Comparison of ENCODE assay signal across 24 mouse cellular contexts in the genomic region with DNA sequence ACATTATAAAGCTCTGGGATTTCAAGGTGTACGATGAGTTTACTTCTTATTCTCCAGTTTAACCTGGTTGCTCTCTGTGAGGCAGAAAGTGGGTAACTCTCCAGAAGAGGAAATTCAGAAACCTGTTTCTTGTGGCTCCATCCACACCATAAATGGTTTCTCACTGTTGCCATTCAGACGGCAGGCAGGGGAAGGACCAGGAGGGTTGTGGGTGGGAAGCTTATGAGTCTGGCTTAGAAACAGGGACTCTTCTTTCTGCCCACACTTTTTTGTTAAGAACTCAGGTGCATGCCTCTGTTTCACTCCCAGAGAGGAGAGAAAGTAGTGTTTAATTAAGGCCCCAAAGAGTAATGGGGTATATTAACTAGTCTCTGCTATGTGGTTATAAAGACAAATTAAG.
"Had no signal": no experiment of that assay in that cellular context is flagged by ENCODE, and none has a peak within 500 bp of the region (broad histone marks: within the 10 kb centered on the region; RNA-seq: fewer than 3 reads in every experiment).

No protein-coding gene starts in this region.

- H3K4me3 ChIP-seq: heart, embryonic 12.5 days; heart, embryonic 13.5 days; heart, embryonic 15.5 days; hindbrain, embryonic 10.5 days; hindbrain, embryonic 12.5 days; hindbrain, embryonic 13.5 days; hindbrain, embryonic 15.5 days; intestine, embryonic 15.5 days; kidney, embryonic 15.5 days; layer of hippocampus, adult 2 months; left cerebral cortex, adult 2 months had no signal

- DNase-seq: kidney, adult 11 months; kidney, adult 18-20 months; kidney, adult 8-10 months; kidney, adult 9 months; kidney, postnatal 25 days; layer of hippocampus, adult 9-11 months; layer of hippocampus, postnatal 36 days had no signal

- H3K4me1 ChIP-seq: hindbrain, embryonic 10.5 days; hindbrain, embryonic 12.5 days; hindbrain, embryonic 13.5 days; hindbrain, embryonic 15.5 days; intestine, embryonic 15.5 days; kidney, embryonic 15.5 days had no signal

- H3K36me3 ChIP-seq: heart, embryonic 12.5 days; heart, embryonic 13.5 days; heart, embryonic 15.5 days; hindbrain, embryonic 10.5 days; hindbrain, embryonic 12.5 days; hindbrain, embryonic 13.5 days; hindbrain, embryonic 15.5 days; intestine, embryonic 15.5 days; kidney, embryonic 15.5 days had no signal

- H3K27me3 ChIP-seq: heart, embryonic 12.5 days; heart, embryonic 13.5 days; heart, embryonic 15.5 days; hindbrain, embryonic 12.5 days; hindbrain, embryonic 13.5 days; hindbrain, embryonic 15.5 days; intestine, embryonic 15.5 days; kidney, embryonic 15.5 days had no signal

- ATAC-seq: inflammation-experienced regulatory T-cells, adult 6 months; intestine, postnatal 0 days had no signal

- H3K27ac ChIP-seq: heart, embryonic 13.5 days; heart, embryonic 15.5 days; hindbrain, embryonic 10.5 days; hindbrain, embryonic 12.5 days; hindbrain, embryonic 15.5 days; hindbrain, postnatal 0 days; kidney, embryonic 15.5 days; kidney, postnatal 0 days; layer of hippocampus, adult 2 months; left cerebral cortex, adult 2 months had no signal

- H3K9me3 ChIP-seq: heart, embryonic 12.5 days; heart, embryonic 13.5 days; heart, embryonic 15.5 days; hindbrain, embryonic 10.5 days; hindbrain, embryonic 12.5 days; hindbrain, embryonic 13.5 days; hindbrain, embryonic 15.5 days; intestine, embryonic 15.5 days; kidney, embryonic 15.5 days had no signal

- H3K9ac ChIP-seq: heart, embryonic 12.5 days; heart, embryonic 13.5 days; heart, embryonic 15.5 days; hindbrain, embryonic 12.5 days; hindbrain, embryonic 13.5 days; hindbrain, embryonic 14.5 days; hindbrain, embryonic 15.5 days; intestine, embryonic 15.5 days; kidney, embryonic 15.5 days had no signal

- H3K4me2 ChIP-seq: heart, embryonic 11.5 days; heart, embryonic 12.5 days; heart, embryonic 13.5 days; heart, embryonic 15.5 days; hindbrain, embryonic 12.5 days; hindbrain, embryonic 13.5 days; hindbrain, embryonic 14.5 days; hindbrain, embryonic 15.5 days; intestine, embryonic 15.5 days; kidney, embryonic 15.5 days had no signal
